Mouse (Mus musculus) layer of hippocampus, adult 11-12 months (tissue): ENCODE data around the gene Pdcd2.

ENCODE experiments used
- DNase-seq: peaks from one replicate; pipeline ENCODE4 v3.0.0; 2022; ENCODE audit warnings: low spot score

Pdcd2 gene

GRCm38 (mm10) chr17:15498753-15499113, 28.4 kb downstream of the Pdcd2 start:
- DNase-seq, result no peak

GRCm38 (mm10) chr17:15497882-15498752, 29.0 kb downstream of the Pdcd2 start:
- peak; percentile 95 for DNase-seq

GRCm38 (mm10) chr17:15490542-15490941, 36.6 kb downstream of the Pdcd2 start:
- no peak for DNase-seq

- no peak for DNase-seq
Observed at GRCm38 (mm10) chr17:15472671-15473070, 54.4 kb downstream of the Pdcd2 start.
